ENCODE assay signal across 8 mouse cellular contexts in genomic region chr7:19920166-19920505, GRCm38 (mm10). TPM values are rescaled to one million over a fixed set of nuclear protein-coding genes. Genes with fewer than 3 reads are reported as not detected.
DNase-seq lines count a peak whose midpoint lies in the region; ATAC-seq and TF ChIP-seq lines count a peak whose summit lies in the region.

No protein-coding gene starts in this region.

- no peaks in the 10 kb centered on the region for H3K4me1 ChIP-seq in forebrain, postnatal 0 days (ENCODE audit: insufficient read depth)
- peaks cover 9% of the 10 kb centered on the region for H3K4me1 ChIP-seq in liver, postnatal 0 days (ENCODE audit: insufficient read depth)

- DNase-seq in gastrocnemius, adult 2 months = no peak
- no peak for DNase-seq in gastrocnemius, adult 18-20 months (ENCODE audit: low spot score)
- DNase-seq in 416B (ENCODE audit: low read depth) = peak; percentile 22
- no peak for DNase-seq in forebrain, postnatal 0 days
- DNase-seq in liver, postnatal 0 days = no peak
- DNase-seq in adrenal gland, adult 8-10 months = no peak
- DNase-seq in urinary bladder, postnatal 25 days (ENCODE audit: low spot score) = no peak
- no peak for DNase-seq in right cerebral cortex, adult 18-20 months

- H3K9ac ChIP-seq in forebrain, postnatal 0 days = peak overlapping the region; percentile 88; the same call in 1 of the 2 replicates
- peak overlapping the region; percentile 81 for H3K9ac ChIP-seq in liver, postnatal 0 days (replicated peaks)

- TF ChIP-seq CTCF in gastrocnemius, adult 2 months (IDR thresholded peaks at IDR 0.05) = no peak
- TF ChIP-seq CTCF in forebrain, postnatal 0 days (IDR thresholded peaks at IDR 0.05; ENCODE audit: low read depth) = no peak
- TF ChIP-seq CTCF in liver, postnatal 0 days (IDR thresholded peaks at IDR 0.05; ENCODE audit: low read depth) = no peak

- ATAC-seq in forebrain, postnatal 0 days = peak; percentile 14; the same call in 1 of the 2 replicates
- ATAC-seq in liver, postnatal 0 days = no peak; the same call in 1 of the 2 replicates

- peaks cover 6% of the 10 kb centered on the region; the same call in 1 of the 2 replicates for H3K36me3 ChIP-seq in forebrain, postnatal 0 days (ENCODE audit: insufficient read depth)
- peaks cover 11% of the 10 kb centered on the region; the same call in 1 of the 2 replicates for H3K36me3 ChIP-seq in liver, postnatal 0 days (replicated peaks; ENCODE audit: insufficient read depth, low read length)

- H3K4me3 ChIP-seq in gastrocnemius, adult 2 months = peak overlapping the region; percentile 85
- H3K4me3 ChIP-seq in forebrain, postnatal 0 days (ENCODE audit: low read depth, low read length) = peak overlapping the region; percentile 80
- H3K4me3 ChIP-seq in liver, postnatal 0 days (ENCODE audit: low read depth, low read length) = peak overlapping the region; percentile 76

- 31% methylated on average over 4 of the region's 4 CpGs for WGBS in forebrain, postnatal 0 days
- 29% methylated on average over 4 of the region's 4 CpGs for WGBS in liver, postnatal 0 days (ENCODE audit: insufficient replicate concordance)

- peak overlapping the region; percentile 91 for H3K27ac ChIP-seq in gastrocnemius, adult 2 months
- peak overlapping the region; percentile 94; the same call in 1 of the 2 replicates for H3K27ac ChIP-seq in forebrain, postnatal 0 days (ENCODE audit: low read depth, low read length)
- H3K27ac ChIP-seq in liver, postnatal 0 days (ENCODE audit: low read depth) = no peak overlapping the region

- intact Hi-C loops in gastrocnemius, adult 2 months (cut with DNase I) = no loop called here

- H3K4me2 ChIP-seq in forebrain, postnatal 0 days (ENCODE audit: low read depth) = peak overlapping the region; percentile 65
- peak overlapping the region; percentile 92 for H3K4me2 ChIP-seq in liver, postnatal 0 days (ENCODE audit: low read depth, low read length)

- H3K9me3 ChIP-seq in forebrain, postnatal 0 days (ENCODE audit: low read length) = no peaks in the 10 kb centered on the region
- H3K9me3 ChIP-seq in liver, postnatal 0 days (ENCODE audit: low read length) = no peaks in the 10 kb centered on the region

- H3K27me3 ChIP-seq in forebrain, postnatal 0 days (ENCODE audit: insufficient read depth, low read length) = no peaks in the 10 kb centered on the region
- no peaks in the 10 kb centered on the region for H3K27me3 ChIP-seq in liver, postnatal 0 days (ENCODE audit: insufficient read depth, low read length)

- TF ChIP-seq EP300 in liver, postnatal 0 days (IDR thresholded peaks at IDR 0.05; ENCODE audit: low read depth) = no peak

RNA-seq across cellular contexts. Expression of gene Pvr, which starts 0.8 kb away (rescaled TPM):
- 1 to 10 TPM; 5.9 to 6.3 TPM for total RNA-seq in gastrocnemius, adult 2 months (2021)
- 1 to 10 TPM; 4.3 to 7.6 TPM for total RNA-seq in gastrocnemius, adult 18-20 months (2021)
- total RNA-seq in forebrain, postnatal 0 days (2014; rRNA removed) = 12.0 and 12.8 TPM in 2 replicates
- 4.2 and 6.1 TPM in 2 replicates for polyA plus RNA-seq in forebrain, postnatal 0 days (2015; fragmentation: Nextera tagmentation; extraction: Ambion mirVana)
- polyA plus RNA-seq in liver, postnatal 0 days (2015; fragmentation: Nextera tagmentation; extraction: Ambion mirVana) = 2.2 and 3.0 TPM in 2 replicates
- total RNA-seq in adrenal gland, adult 8-10 months (2022) = 10 to 100 TPM; 20.6 to 34.2 (median 24.5) TPM

RNA-seq across cellular contexts. Expression of gene Igsf23, which starts 30.4 kb away (rescaled TPM):
- total RNA-seq in gastrocnemius, adult 2 months (2021) = not detected
- total RNA-seq in gastrocnemius, adult 18-20 months (2021) = not detected
- total RNA-seq in forebrain, postnatal 0 days (2014; rRNA removed) = not detected in 2 replicates
- not detected in 2 replicates for polyA plus RNA-seq in forebrain, postnatal 0 days (2015; fragmentation: Nextera tagmentation; extraction: Ambion mirVana)
- 0.69 and 0.89 TPM in 2 replicates for polyA plus RNA-seq in liver, postnatal 0 days (2015; fragmentation: Nextera tagmentation; extraction: Ambion mirVana)
- total RNA-seq in adrenal gland, adult 8-10 months (2022) = not detected

RNA-seq across cellular contexts. Expression of gene Ceacam19, which starts 32.4 kb away (rescaled TPM):
- not detected for total RNA-seq in gastrocnemius, adult 2 months (2021)
- not detected for total RNA-seq in gastrocnemius, adult 18-20 months (2021)
- not detected in 2 replicates for total RNA-seq in forebrain, postnatal 0 days (2014; rRNA removed)
- polyA plus RNA-seq in forebrain, postnatal 0 days (2015; fragmentation: Nextera tagmentation; extraction: Ambion mirVana) = not detected in 2 replicates
- polyA plus RNA-seq in liver, postnatal 0 days (2015; fragmentation: Nextera tagmentation; extraction: Ambion mirVana) = not detected in 2 replicates
- not detected for total RNA-seq in adrenal gland, adult 8-10 months (2022)

RNA-seq across cellular contexts. Expression of gene Ceacam20, which starts 45.1 kb away (rescaled TPM):
- total RNA-seq in gastrocnemius, adult 2 months (2021) = not detected
- total RNA-seq in gastrocnemius, adult 18-20 months (2021) = not detected
- not detected in 2 replicates for total RNA-seq in forebrain, postnatal 0 days (2014; rRNA removed)
- not detected in 2 replicates for polyA plus RNA-seq in forebrain, postnatal 0 days (2015; fragmentation: Nextera tagmentation; extraction: Ambion mirVana)
- not detected in 2 replicates for polyA plus RNA-seq in liver, postnatal 0 days (2015; fragmentation: Nextera tagmentation; extraction: Ambion mirVana)
- not detected for total RNA-seq in adrenal gland, adult 8-10 months (2022)

RNA-seq across cellular contexts. Expression of gene Ceacam16, which starts 59.0 kb away (rescaled TPM):
- total RNA-seq in gastrocnemius, adult 2 months (2021) = not detected
- not detected for total RNA-seq in gastrocnemius, adult 18-20 months (2021)
- not detected in 2 replicates for total RNA-seq in forebrain, postnatal 0 days (2014; rRNA removed)
- 0.53 and 0.84 TPM in 2 replicates for polyA plus RNA-seq in forebrain, postnatal 0 days (2015; fragmentation: Nextera tagmentation; extraction: Ambion mirVana)
- 0.09 TPM in 1 of 2 replicates, not detected in the other for polyA plus RNA-seq in liver, postnatal 0 days (2015; fragmentation: Nextera tagmentation; extraction: Ambion mirVana)
- total RNA-seq in adrenal gland, adult 8-10 months (2022) = under 1 TPM in 1 of 4 experiments, not detected in 3; 0.31 TPM
